Mouse (Mus musculus) olfactory bulb, adult 2 months (tissue): ENCODE measurements around the gene Gna15.

ENCODE experiments used
- CTCF ChIP-seq: fragments of 200-500 bp; IDR thresholded peaks from 2 replicates; pipeline ENCODE4 v1.5.1; 2012; ENCODE audit warnings: low read depth, mild to moderate bottlenecking, low read length, moderate library complexity; ENCODE audit not compliant: insufficient read depth
- POLR2A ChIP-seq: fragments of 200-500 bp; IDR thresholded peaks from 2 replicates; pipeline ENCODE4 v1.6.1; 2012; ENCODE audit warnings: mild to moderate bottlenecking, low read depth, low read length, moderate library complexity; ENCODE audit not compliant: insufficient read depth

DNA sequence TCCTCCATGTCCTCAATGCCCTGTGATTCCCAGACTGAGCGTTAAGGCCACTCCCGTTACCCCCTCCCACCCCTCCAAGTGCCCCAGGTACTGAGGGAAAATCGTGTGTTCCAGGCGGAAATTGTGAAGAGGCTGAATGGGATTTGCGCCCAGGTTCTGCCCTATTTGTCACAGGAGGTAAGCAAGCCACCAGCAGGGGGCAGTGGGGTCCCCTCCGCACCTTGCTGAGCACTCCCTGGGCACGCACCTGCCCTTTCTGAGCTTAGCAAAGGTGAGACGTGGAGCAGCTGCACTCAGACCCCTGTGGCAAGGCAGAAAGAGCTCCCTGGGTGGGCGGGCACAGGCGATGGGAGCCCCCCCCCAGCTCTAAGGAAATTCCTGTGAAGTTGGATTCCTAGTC, 40.7 kb upstream of the Gna15 start:
- TF ChIP-seq CTCF, result peak; percentile 68; the same call in 1 of the 2 replicates
- no peak for TF ChIP-seq POLR2A
